Mouse (Mus musculus): ENCODE measurements at regions not wholly inside any gene's neighbourhood (a gene's known extent, or its start where the extent isn't known, plus 50 kb on each side); places are given as distances from the start of the nearest gene placed in this dataset.
A peak's percentile ranks its signal among the peaks of the same experiment; 100 is the strongest.

DNA sequence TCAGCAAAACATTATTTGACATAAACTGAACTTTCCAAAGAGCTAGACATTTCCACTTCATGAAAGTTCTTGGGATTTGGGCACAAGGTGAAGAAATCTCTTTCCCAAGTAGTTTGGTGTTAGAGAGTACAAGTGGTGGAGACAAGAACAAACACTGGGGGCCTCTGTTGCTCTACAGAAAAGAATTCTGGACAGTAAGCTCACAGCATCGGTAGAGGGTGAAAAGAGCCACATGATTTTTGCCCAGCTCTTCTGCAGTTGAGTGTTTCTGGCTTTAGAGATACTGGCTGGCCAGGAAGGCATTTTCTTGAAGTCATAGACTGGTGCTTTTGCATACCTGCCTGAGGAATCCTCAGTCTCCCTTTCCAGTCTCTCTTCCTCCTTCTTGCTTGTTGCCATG, 127.8 kb downstream of the Stk31 start:
- Histone ChIP-seq H3K27ac (no peak overlapping the region), H3K4me3 (no peak overlapping the region)
- peak; percentile 57 for TF ChIP-seq CTCF (IDR thresholded peaks at IDR 0.05)
- intact Hi-C loops (cut with DNase I), result loop anchor here (5.0 kb wide), 2 partner anchors 589 to 659 kb away; partner anchors contain the start of gene Mpp6
- DNase-seq (ENCODE audit: extremely low spot score in 1 of 2, low spot score in 2 of 2), result no peak

GRCm38 (mm10) chr6:49523696-49524095, 128.3 kb downstream of the Stk31 start:
- intact Hi-C loops (cut with DNase I), result loop anchor here (5.0 kb wide), 2 partner anchors 589 to 659 kb away; partner anchors contain the start of gene Mpp6
- DNase-seq (ENCODE audit: extremely low spot score in 1 of 2, low spot score in 2 of 2), result no peak
- H3K4me3 ChIP-seq, result no peak overlapping the region
- no peak overlapping the region for H3K27ac ChIP-seq
- no peak for TF ChIP-seq CTCF (IDR thresholded peaks at IDR 0.05)

- intact Hi-C loops (cut with DNase I), result no loop called here
- DNase-seq (ENCODE audit: extremely low spot score in 1 of 2, low spot score in 2 of 2), result no peak
- Histone ChIP-seq H3K27ac (no peak overlapping the region), H3K4me3 (no peak overlapping the region)
- no peak; the same call in 1 of the 2 replicates for TF ChIP-seq CTCF (IDR thresholded peaks at IDR 0.05)
These were observed 138.6 kb downstream of the Stk31 start for GRCm38 (mm10) chr6:49533956-49534355.

DNA sequence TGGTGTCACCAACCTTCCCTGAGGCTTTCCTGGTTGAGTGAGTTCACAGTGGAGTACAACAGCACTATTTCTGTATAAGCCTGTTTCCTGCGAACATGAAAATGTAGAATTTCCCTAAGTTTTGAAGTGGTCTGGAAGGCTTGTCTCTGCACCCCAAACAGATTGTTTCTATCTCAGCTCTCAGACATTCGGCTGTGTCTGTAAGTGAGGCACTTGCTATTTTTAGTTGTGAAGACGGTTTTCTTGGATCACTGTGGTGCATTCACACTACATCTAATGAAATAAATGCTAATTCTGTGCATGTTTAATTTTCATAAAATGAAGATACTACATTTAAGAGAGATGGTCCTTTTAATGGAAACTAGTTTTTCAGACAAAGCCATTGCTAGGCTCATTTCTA, 139.1 kb downstream of the Stk31 start:
- no peak for TF ChIP-seq CTCF (IDR thresholded peaks at IDR 0.05)
- DNase-seq (ENCODE audit: extremely low spot score in 1 of 2, low spot score in 2 of 2), result no peak
- intact Hi-C loops (cut with DNase I), result no loop called here
- H3K4me3 ChIP-seq, result no peak overlapping the region
- no peak overlapping the region for H3K27ac ChIP-seq

DNA sequence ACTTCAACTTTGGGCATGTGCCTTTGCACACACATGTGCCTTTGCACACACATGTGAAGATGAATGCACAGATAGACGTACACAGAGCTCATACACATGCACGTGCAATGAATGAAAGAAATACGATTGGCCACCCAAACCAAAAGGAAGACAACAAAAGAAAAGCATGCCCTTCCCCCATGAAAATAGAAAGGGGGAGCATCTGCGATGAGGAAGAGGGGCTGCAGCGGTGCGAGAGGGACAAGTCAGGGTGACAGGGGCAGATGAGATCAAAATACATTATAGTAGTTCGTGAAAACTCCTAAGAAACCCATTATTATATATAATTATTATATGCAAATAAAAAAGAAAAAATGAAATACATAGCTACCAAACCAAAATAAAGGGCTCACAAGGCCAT, 149.5 kb downstream of the Stk31 start:
- DNase-seq (ENCODE audit: extremely low spot score in 1 of 2, low spot score in 2 of 2), result no peak
- no peak overlapping the region for H3K27ac ChIP-seq
- no peak overlapping the region for H3K4me3 ChIP-seq
- intact Hi-C loops (cut with DNase I), result no loop called here
- TF ChIP-seq CTCF (IDR thresholded peaks at IDR 0.05), result no peak

GRCm38 (mm10) chr6:49555069-49555468, 159.7 kb downstream of the Stk31 start:
- intact Hi-C loops (cut with DNase I), result no loop called here
- no peak for DNase-seq (ENCODE audit: extremely low spot score in 1 of 2, low spot score in 2 of 2)
- Histone ChIP-seq H3K4me3 (no peak overlapping the region), H3K27ac (no peak overlapping the region)
- TF ChIP-seq CTCF (IDR thresholded peaks at IDR 0.05), result no peak

DNA sequence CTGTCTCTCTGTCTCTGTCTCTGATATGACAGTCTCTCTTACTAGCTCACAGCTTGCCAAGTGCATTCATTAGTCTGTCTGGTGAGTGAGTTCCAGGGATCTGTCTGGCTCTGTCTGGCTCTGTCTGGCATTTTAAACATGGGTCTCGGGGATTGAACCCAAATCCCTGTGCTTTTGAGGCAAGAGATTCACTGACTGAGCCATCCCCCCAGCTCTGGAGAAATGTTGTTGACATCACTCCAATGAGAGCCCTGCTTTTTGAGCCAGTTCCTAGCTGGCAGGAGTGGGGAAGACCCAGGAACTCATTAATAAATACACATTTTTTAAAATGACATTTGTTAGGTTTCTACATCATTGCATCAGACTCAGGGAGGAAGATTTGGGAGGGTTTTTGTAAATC, 163.1 kb downstream of the Stk31 start:
- no peak overlapping the region for H3K4me3 ChIP-seq
- DNase-seq (ENCODE audit: extremely low spot score in 1 of 2, low spot score in 2 of 2), result no peak
- TF ChIP-seq CTCF (IDR thresholded peaks at IDR 0.05), result no peak
- intact Hi-C loops (cut with DNase I), result no loop called here
- H3K27ac ChIP-seq, result no peak overlapping the region

- no peak for TF ChIP-seq CTCF (IDR thresholded peaks at IDR 0.05)
- Histone ChIP-seq H3K27ac (no peak overlapping the region), H3K4me3 (no peak overlapping the region)
- intact Hi-C loops (cut with DNase I), result no loop called here
- DNase-seq (ENCODE audit: extremely low spot score in 1 of 2, low spot score in 2 of 2), result no peak
These were observed 163.7 kb downstream of the Stk31 start for GRCm38 (mm10) chr6:49559112-49559511.

- no peak for TF ChIP-seq CTCF (IDR thresholded peaks at IDR 0.05)
- intact Hi-C loops (cut with DNase I), result no loop called here
- no peak for DNase-seq (ENCODE audit: extremely low spot score in 1 of 2, low spot score in 2 of 2)
- no peak overlapping the region for H3K4me3 ChIP-seq
- H3K27ac ChIP-seq, result no peak overlapping the region
These were observed 182.9 kb downstream of the Stk31 start for GRCm38 (mm10) chr6:49578340-49578739.

- DNase-seq (ENCODE audit: extremely low spot score in 1 of 2, low spot score in 2 of 2), result no peak
These were observed 184.3 kb downstream of the Stk31 start for GRCm38 (mm10) chr6:49579691-49580090.

GRCm38 (mm10) chr6:49582040-49582707, 186.8 kb downstream of the Stk31 start:
- H3K27ac ChIP-seq, result no peak overlapping the region
- intact Hi-C loops (cut with DNase I), result no loop called here
- no peak for DNase-seq (ENCODE audit: extremely low spot score in 1 of 2, low spot score in 2 of 2)
- no peak for TF ChIP-seq CTCF (IDR thresholded peaks at IDR 0.05)
- no peak overlapping the region for H3K4me3 ChIP-seq

More at GRCm38 (mm10) chr6:49579691-49580090, 184.3 kb downstream of the Stk31 start:
- intact Hi-C loops (cut with DNase I), result no loop called here
- no peak for TF ChIP-seq CTCF (IDR thresholded peaks at IDR 0.05)
- Histone ChIP-seq H3K27ac (no peak overlapping the region), H3K4me3 (no peak overlapping the region)

DNA sequence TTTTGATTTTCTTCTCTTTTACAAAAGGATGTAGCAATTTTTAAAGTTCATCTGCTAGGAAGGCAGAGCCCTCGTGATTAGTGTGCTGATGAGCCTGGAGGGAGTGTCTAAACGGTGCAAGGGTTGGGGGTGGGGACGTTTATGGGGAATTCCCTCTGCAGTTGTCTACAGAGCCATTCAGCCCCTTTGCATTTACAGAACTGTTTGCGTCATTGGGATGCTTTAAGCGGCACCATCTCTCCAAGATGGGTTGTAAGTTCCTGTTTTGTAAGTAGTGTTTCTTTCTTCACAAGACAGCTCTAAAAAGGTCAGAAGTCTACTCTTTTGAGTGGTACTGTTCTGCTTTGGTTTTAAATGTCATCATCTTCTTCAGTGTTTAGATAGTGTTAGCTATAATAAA, 191.1 kb downstream of the Stk31 start:
- no peak for DNase-seq (ENCODE audit: extremely low spot score in 1 of 2, low spot score in 2 of 2)
- TF ChIP-seq CTCF (IDR thresholded peaks at IDR 0.05), result no peak
- Histone ChIP-seq H3K27ac (no peak overlapping the region), H3K4me3 (no peak overlapping the region)
- intact Hi-C loops (cut with DNase I), result no loop called here

DNA sequence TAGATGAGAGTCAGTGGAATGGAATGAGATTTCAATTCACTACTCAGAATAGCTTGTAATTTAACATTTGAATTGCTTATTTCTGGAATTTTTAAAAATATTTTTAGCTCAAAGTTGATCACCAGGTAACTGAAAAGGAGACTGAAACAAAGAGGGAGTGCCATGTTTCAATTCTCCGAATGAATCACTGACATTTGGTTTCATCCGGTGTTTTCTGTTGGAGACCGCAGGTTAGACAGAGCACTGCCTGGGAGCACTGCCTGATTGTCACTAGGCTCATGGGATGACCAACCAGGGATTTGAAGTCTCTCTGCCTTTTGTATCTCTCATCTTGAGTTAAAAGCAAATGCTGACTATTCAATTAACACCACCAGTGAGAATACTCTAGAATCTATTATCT, 193.3 kb downstream of the Stk31 start:
- intact Hi-C loops (cut with DNase I), result no loop called here
- H3K4me3 ChIP-seq, result no peak overlapping the region
- no peak for TF ChIP-seq CTCF (IDR thresholded peaks at IDR 0.05)
- DNase-seq (ENCODE audit: extremely low spot score in 1 of 2, low spot score in 2 of 2), result no peak
- H3K27ac ChIP-seq, result no peak overlapping the region

All from left cerebral cortex, adult 2 months (tissue).